Mouse (Mus musculus) frontal cortex, adult (tissue): Measurements from ENCODE around the gene Srd5a1.
A peak's percentile ranks its signal among the peaks of the same experiment; 100 is the strongest.
"Not testable (repeated sequence)": the region's sequence is repeated elsewhere in the genome, so short reads cannot be mapped to it uniquely, and the experiment has no call there.

Experiments used
- ATAC-seq: cut with Nextera tagmentation; 2 replicates; pipeline ENCODE4 v1.9.2; 2017; ENCODE audit warnings: mild to moderate bottlenecking, moderate library complexity, mixed read lengths; ENCODE audit not compliant: low TSS enrichment

The Srd5a1 gene

DNA sequence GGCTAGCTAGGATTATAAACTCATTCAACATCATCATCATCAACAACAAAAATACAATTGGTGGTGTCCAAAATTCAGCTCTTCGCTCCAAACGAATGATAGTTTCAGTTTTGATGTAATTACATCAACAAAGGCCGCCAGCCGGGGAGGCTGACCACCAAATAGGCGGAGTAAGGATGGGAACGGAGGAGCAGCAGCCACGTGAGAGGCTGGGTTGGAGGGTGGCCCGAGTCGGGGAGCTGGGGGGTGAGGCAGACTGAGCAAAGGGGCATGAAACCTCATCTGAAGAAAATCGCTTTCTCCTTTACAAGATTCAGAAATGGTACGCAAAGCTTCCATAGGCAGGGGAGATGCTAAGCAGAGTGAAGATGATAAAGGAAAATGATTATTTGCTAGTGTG, 34.6 kb downstream of the Srd5a1 start:
- no peak for ATAC-seq

DNA sequence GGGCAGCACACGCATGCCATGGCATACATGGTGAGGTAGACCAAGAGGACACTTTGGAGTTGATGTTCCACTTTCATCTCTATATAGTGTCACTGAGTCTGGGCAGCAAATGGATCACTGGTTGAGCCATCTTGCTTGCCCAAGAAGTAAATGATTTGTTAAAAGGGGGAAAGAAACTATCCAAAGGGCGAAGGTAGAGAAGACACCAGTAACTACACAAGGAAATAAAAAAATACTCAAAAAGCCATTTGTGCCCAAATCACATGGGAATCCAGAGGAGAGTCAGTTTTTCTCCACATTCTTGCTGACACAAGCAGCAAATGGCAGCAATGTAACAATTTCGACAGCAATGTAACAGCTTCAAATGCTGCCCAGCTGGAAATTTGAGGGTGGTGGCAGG, 38.6 kb downstream of the Srd5a1 start:
- no peak for ATAC-seq

DNA sequence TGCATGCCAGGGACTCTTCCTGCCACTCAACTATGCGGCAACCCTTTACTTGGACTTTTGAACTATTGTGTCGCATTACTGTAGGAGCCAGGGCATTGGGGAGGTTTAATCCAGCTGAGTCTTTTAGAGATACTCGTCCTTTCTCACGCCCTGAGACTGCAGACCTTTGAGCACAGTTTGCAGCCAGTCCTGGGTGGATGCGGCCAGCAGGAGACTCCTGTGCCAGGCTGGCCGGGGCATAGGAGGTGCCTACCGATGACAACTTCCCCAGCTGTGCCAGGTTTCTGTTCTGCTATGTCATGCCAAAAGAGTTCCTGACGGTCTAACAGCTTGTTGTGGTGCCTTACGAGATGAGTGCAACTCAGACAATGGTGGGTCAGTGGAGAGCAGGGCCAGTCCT, 42.0 kb downstream of the Srd5a1 start:
- ATAC-seq, result no peak

DNA sequence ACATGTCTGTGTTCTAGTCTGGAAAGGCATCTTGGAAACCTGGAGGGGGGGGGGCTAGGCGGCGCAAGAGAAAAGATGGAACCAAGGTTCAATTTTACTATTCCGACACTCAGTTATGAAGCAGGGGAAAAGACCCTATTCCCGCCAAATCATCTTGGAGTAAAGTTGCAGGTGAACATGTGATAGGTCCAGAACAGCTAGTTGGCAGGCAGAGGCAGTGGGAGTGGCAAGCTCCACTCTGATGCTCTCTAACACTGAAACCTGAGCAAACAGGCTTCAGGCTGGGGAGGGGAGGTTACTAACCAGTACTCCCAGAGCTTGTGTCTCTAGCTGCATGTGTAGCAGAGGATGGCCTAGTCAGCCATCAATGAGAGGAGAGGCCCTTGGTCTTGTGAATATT, 45.8 kb downstream of the Srd5a1 start:
- ATAC-seq, result not testable (repeated sequence)

DNA sequence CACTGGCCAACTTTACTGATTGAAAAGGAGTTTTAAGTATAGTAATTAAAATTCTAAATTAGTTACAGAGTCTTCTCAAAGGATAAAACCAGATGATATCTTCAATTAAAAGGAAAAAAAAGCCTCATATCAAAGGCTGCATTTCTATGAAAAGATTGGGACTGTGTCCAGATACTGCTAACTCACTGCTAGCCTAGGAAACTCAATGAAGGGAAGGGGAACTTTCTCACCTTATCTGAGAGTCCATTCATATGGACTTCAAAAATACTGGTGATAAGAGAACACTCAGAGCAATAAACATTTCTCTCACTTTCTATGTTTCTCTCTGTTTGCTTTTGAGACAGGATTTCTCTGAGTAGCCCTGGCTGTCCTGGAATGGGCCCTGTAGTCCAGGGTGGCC, 46.7 kb downstream of the Srd5a1 start:
- no peak for ATAC-seq

DNA sequence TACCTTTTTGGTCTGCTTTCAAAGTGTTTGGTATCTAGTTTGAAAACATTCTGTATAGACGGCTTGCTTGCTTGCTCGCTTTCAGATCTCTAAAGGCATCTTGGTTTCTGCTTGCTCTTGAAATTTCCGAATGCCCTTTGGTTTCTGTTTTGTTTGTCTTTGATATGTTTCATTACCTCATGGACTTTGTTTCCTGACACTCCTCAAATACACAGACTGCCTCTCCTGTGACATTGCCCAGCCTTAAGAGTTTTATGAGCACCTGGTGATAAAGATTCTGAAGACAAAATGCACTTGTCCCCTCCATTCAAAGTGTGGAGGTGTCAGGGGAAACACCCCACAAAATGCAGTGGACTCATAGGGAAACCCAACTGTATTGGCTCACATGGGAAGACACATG, 47.3 kb downstream of the Srd5a1 start:
- no peak for ATAC-seq

DNA sequence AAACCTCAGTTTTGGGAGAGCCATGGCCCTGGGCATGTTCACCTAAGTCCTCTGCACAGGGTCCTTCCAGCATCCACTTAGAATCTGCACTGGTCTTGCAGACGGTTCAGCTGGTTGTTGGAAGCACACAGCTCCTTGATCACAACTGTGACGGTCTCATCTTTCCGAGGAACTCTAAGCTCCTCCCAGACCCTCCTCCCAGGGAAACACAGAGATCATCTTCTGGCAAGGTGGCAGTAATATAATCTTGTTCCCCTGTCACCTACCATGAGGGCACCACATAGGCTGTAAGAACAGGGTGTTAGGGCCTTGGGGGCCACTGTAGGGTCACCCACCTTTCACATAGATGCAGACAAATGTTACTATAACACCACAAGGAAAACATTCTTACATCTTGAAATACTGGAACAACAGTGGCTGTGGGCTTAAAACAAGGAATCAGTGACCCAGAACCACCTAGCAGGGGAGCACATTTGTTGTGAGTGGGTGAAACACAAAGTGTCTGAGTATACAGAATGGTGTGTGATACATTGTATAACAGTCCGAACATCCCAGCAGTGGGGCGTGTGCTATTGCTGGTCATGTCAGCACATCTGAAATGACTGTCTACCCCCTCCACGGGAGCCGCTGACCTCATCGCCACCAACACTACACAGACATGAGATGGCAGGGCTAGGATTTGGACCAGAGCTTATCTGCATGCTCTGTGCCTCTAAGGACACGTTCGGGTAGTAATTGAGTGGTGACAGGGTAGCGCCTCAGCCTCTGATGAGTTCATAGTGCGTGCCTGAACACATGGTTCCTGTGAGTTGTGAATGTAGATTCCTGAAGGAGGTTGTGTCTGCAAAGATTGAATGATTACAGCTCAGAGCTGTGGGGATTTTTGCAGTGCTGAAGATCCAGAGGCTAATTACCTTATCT, 48.3 kb downstream of the Srd5a1 start:
- ATAC-seq, result no peak

DNA sequence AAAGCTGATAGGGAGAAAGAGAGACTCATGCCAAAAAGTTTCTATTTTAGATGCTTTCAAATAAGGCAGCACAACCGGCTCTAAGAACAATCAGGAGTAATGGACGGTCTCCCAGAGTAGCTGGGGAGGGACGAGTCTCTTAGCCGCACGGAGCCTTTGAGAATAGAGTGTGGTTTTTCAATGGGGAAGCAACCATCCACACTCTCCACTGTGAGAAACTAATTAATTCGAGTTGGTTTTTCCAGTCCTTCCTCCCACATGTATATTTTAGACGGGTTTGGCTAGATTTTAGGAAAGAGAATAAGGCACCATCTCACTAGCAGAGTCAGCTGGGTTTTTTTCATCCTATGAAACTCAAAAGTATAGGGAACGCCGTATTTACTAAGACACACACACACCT, 49.2 kb downstream of the Srd5a1 start:
- peak; percentile 87 for ATAC-seq

DNA sequence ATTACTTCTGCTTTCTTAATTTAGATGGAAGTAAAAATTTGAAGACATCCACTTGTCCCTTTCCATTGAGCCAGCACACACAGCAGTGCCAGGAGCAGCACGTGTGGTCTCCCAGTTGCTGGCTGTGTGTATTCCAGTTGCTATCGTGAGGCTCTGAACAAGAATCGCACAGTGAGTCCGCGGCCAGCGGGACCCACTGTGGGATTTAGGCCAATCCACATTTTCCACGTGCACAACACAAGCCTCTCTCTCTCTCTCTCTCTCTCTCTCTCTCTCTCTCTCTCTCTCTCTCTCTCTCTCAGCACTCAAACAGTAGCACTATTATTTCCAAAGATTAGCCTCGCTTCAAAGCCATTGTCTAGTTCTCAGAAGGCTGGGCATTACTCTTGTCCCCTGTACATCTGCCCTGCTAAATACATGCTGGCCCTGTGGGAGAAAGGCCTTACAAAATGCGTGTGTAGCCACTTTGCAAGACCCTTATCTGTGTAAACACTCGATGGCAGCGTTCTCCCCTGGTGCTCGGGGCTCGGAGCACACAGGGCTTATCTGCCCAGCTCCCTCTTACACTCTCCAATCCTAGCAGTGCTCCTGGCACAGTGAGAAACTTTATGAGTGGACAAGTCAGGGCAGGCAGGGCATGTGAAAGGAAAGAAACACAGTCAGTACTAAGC, 51.8 kb downstream of the Srd5a1 start:
- ATAC-seq, result no peak

DNA sequence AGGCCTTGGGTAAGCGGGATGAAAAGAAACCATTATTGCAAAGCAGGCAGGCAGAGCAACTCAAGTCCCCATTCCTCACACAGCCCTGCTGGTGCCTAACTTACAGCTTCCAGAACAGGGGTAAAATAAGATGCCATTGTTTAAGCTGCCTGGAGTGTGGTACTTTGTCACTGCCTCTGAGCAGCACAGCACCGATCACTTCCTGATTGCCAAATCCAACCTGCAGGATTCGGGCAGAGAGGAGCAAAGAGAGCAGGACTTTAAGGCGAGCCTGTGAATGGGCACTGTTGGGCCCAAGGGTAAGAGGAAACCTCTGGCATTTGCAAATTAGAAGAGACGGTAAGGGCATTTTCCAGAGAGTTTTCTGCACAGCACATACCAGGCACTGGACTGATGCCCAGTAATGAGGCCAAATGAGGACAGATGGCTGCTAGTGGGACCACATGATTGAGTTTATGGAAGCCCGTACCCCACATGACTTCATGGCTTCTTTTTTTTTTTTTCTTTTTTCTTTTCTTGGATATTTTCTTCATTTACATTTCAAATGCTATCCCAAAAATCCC, 53.1 kb downstream of the Srd5a1 start:
- no peak for ATAC-seq

DNA sequence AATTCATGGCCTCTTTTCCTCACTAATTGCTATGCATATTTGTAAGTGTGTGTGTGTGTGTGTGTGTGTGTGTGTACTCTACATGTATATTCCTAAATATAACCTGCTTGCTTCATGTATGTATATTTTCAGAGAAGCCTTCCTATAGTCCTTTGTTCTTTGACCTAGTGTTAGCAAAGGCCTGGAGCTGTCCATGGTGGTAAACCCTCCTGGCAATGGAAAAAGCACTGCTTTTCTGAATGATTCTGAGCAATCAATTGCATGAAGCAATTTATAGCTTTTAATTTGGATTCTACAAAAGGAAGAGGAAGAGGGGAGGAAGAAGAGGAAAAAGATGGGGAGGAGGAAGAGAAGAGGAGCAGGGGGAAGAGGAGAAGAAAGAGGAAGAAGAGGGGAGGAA, 54.5 kb downstream of the Srd5a1 start:
- no peak for ATAC-seq

DNA sequence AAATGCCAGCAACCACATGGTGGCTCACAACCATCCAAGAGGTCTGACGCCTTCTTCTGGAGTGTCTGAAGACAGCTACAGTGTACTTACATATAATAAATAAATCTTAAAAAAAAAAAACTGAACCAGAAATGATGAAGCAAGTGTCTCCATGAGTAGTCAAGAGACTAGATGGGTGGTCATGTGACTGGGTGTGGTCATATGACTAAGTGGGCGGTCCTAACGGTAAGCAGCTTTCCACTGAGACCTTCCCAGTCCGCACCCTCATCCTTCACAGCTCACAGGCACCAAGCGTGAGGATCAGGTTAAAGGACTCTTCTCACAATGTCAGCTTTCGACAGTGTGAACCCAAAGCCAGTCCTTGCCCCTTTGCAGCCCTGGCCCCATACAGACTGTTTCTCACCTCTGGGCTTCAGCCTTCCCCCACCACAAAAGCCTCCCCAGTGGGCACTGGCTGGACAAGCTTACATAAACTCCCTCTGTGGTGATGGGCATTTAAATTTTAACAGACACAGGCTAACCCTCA, 55.2 kb downstream of the Srd5a1 start:
- ATAC-seq, result no peak

DNA sequence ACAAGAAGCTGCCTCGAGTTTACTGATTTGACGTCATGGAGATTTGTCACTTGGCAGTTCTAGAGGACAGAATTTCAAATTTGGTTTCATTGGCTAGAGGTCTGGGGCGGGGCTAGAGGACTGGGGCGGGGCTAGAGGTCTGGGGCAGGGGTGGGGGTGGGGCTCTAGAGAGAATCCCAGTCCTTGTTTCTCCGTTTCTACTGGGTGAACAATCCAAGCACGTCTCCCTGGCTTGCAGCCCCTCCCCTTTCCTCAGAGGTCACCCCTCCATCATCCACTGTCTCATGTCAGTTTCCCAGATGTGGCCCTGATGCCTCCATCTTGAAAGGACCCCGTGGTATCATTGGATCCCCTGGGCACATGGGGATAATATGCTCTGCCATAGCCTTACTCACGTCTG, 56.2 kb downstream of the Srd5a1 start:
- no peak for ATAC-seq

DNA sequence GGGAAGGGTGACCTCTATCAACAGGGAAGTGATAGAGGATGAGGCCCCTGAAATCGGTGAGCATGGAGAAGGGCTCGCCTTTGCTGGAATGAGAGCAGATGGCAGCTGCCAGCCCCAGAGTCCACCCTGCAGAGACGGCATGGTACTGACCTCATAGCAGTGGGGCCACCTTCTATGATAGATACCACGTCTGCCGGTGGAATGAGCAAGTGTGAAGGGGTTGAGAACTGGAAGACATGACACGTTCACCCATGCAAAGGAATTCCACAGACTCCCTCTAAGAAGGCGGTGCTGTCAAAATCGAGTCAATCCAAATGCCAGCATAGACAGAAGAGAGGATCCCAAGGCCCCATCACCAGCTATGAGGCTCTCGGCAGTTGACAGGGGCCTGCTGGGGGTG, 57.0 kb downstream of the Srd5a1 start:
- ATAC-seq, result no peak

DNA sequence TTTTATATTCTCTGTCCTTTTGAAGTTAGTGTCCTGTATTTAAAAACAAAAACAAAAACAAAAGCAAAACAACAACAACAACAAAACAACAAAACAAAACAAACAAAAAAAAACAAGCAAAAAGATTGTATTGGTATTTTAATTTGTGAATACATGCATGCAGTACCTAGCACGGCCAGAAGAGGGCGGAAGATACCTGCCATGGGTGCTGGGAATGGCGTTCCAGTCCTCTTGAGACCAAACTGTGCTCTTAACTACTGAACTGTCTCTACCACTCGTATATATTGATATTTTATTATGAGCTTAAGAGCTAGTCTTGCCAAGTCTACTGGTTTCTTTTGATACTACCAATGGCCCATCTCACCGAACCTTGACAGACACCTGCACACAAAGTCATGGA, 58.2 kb downstream of the Srd5a1 start:
- no peak for ATAC-seq

DNA sequence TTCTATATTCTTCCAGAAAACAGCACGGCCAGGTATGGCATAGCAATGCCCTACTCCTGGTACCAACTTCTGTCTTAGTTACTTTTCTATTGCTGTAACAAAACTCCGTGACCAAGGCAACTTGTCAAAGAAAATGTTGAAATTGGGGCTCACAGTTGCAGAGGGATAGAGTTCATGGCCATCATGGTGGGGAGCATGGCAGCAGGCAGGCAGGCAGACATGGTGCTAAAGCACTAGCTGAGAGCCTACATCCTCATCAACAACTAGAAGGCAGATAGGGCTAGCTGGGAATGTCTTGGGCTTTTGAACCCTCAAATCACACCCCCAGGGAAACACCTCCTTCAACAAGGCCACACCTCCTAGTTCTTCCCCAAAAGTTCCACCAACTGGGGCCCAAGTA, 60.4 kb downstream of the Srd5a1 start:
- no peak for ATAC-seq

DNA sequence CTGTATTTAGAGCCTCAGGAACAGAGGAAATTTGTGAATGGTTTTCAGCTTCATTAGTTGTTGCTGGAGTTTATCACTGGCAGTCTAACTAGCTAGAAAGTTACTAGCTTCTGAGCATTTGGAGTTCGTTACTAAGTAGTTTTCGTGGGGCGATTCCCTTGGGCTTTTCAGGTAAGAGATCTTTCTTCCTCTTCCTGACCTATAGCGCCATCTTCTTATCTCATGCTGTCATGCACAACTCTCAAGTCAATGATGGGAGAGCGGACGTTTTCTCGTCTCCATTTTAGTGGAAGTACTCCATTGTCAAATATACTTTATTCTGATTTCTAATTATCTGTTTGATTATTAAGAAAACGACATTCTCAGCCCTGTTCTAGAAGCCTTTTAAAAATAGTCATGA, 61.3 kb downstream of the Srd5a1 start:
- no peak for ATAC-seq

DNA sequence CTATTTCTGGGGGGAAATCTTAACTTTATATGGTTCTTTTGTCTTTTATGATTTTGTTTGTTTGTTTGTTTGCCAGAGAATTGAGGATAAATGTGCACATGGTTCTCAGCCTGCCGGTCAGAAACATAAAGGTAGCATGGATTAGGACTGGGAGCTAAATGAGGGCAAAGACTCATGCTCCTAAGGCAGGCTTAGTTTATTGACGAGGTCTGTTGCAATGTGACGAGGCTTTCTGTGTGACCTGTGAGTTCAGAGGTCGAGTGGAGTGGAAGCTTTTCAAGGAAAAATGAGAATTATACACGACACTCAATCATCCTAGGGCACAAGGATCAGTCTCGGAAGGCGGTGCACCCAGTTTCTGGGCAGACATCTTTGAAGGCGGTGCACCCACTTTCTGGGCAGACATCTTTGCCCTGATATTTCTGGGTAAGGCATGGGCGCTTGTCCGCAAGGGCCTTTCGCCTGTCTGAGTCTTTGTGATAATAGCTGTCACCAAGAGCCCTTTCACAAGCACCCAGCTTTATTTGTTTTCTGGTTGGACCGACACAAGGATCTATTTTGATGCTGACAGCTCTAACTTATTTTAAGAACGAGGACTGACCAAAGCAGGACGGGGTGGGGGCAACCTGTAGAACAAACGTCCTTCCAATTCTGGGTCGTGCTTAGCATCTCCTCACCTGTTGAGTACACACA, 63.6 kb downstream of the Srd5a1 start:
- no peak for ATAC-seq

DNA sequence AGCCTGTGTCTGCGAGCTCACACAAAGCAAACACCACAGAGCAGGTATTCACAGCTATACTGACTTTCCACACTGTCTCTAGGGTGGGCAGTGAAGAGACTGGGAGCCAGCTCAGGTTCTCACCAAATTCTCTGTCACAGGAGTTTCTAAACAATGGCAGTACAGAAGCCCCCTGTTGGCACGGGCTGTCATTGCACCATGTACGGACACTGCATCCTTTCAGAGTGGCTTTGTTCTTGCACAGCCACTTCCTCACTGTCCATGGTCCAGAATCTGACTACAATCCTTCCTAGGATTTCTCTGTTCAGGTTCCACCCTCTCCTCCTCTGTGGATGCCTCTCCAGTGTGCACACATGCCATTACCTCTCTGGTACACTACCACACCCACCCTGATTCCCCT, 66.2 kb downstream of the Srd5a1 start:
- no peak for ATAC-seq

DNA sequence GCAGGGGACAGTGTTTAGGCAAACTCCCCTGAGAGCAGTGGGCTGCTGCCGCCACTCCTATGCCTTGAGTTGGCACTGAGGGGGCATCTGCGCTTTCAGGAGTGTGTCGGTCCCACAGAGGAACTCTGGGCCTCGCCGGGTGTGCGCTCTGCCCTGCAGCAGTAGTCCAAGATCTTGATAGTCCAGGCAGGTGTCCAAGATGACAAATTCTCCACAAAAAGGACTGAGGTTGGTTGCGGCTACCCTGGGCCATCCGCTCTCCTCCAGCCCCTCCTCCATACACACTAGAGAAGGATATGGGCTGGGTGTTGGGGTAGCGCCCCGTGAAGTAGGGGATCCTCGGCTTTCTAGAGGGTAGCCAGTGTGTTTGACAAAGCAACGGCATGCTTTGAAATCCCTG, 67.6 kb downstream of the Srd5a1 start:
- no peak for ATAC-seq

DNA sequence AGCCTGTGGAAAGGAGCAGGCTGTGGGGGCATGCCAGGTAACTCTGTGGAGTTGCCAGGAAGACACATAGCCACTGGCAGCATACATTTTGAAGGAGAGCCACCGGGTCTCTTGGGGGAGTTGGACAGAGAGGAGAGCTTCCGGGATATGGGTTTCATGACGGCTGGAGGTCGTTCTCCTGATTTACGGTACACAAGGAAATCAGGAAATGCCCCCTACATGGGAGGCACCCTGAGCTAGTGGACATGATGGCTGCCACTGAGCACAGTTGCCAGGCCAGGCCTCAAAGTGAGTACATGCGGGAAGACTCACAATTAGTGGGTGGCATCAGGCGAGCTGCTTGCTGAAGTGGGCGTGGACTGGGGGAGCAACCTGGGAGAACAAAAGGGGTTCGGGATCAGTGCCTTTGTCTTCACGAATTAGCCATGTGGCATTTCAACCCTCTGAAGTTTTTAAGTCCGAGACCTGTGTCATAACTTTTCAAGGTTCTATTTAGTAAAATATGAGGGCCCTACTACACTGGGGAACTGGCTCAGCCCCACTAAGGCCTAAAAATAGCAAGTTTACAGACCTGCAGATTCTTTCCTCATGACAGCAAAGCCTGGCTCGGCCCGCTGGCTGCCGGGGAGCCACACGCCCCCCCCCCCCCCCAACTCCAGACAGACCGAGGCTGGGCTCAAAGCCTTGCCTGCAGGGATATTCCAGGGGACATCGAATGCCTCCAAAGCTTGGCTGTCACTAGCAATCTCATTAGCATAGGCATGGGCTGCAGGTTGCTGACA, 68.5 kb downstream of the Srd5a1 start:
- no peak for ATAC-seq
